Mouse (Mus musculus) CH12.LX (cell line): Measurements from ENCODE around the gene Btbd3. TPM values are rescaled to one million over a fixed set of nuclear protein-coding genes. Genes with fewer than 3 reads are reported as not detected.
"Not testable (repeated sequence)": the region's sequence is repeated elsewhere in the genome, so short reads cannot be mapped to it uniquely, and the experiment has no call there.

ENCODE experiments used
- DNase-seq: peaks from one replicate; pipeline ENCODE4 v3.0.0-alpha.2; 2013; ENCODE audit errors: extremely low read depth
- H3K27ac ChIP-seq: 2 replicates; pipeline ENCODE4 v1.5.1; 2012; ENCODE audit warnings: low read depth, mild to moderate bottlenecking, control low read depth, moderate library complexity; ENCODE audit not compliant: insufficient read depth
- H3K27me3 ChIP-seq: replicated peaks from 2 replicates; pipeline ENCODE3; 2012; ENCODE audit warnings: inconsistent platforms
- H3K36me3 ChIP-seq, 2 experiments: replicated peaks in 1 of 2; 2 replicates each; pipeline versions ENCODE3 to v1.6.1; 2012; ENCODE audit warnings: inconsistent platforms in 1 of 2, low read length in 1 of 2, mild to moderate bottlenecking in 1 of 2, mixed read lengths in 1 of 2, moderate library complexity in 1 of 2; ENCODE audit not compliant: control insufficient read depth in 1 of 2, insufficient read depth in 1 of 2
- H3K4me1 ChIP-seq, 2 experiments: 2 replicates each; pipeline ENCODE4 v1.6.1; 2012; ENCODE audit warnings: inconsistent platforms in 1 of 2, moderate library complexity in 1 of 2; ENCODE audit not compliant: insufficient read depth in 2 of 2, control insufficient read depth in 1 of 2
- H3K4me2 ChIP-seq: 2 replicates; pipeline ENCODE4 v1.6.1; 2012; ENCODE audit warnings: low read depth, mild to moderate bottlenecking, control low read depth; ENCODE audit not compliant: poor library complexity, insufficient read depth, severe bottlenecking
- H3K4me3 ChIP-seq, 3 experiments: fragments of 150-350 bp in 1 of 3; sonication (generic) in 1 of 3; replicated peaks in 1 of 3; 2 replicates each; pipeline versions ENCODE3 to v1.5.1; 2011 to 2012; ENCODE audit warnings: low read depth in 2 of 3, low read length in 2 of 3, mild to moderate bottlenecking in 2 of 3, moderate library complexity in 2 of 3, control low read depth in 1 of 3, improper control_type of control experiment in 1 of 3, inconsistent platforms in 1 of 3, mixed read lengths in 1 of 3; ENCODE audit not compliant: poor library complexity in 1 of 3
- H3K79me2 ChIP-seq: replicated peaks from 2 replicates; pipeline ENCODE4 v1.6.1; 2012; ENCODE audit warnings: mild to moderate bottlenecking, moderate library complexity; ENCODE audit not compliant: control insufficient read depth, poor library complexity, insufficient read depth, severe bottlenecking; ENCODE audit errors: extremely low read depth
- H3K9ac ChIP-seq: 2 replicates; pipeline ENCODE4 v1.6.1; 2012; ENCODE audit warnings: low read depth, mild to moderate bottlenecking, control low read depth, moderate library complexity; ENCODE audit not compliant: insufficient read depth
- H3K9me3 ChIP-seq: replicated peaks from 2 replicates; pipeline ENCODE3; 2012; ENCODE audit warnings: low read length, inconsistent platforms, mixed read lengths
- BHLHE40 ChIP-seq: IDR thresholded peaks from 2 replicates; pipeline ENCODE4 v1.6.1; 2011; ENCODE audit warnings: mild to moderate bottlenecking, low read depth, low read length, improper control_type of control experiment
- CHD1 ChIP-seq: IDR thresholded peaks from 2 replicates; pipeline ENCODE4 v1.6.1; 2012; ENCODE audit warnings: low read depth, low read length, improper control_type of control experiment, inconsistent platforms
- CTCF ChIP-seq, 2 experiments: IDR thresholded peaks in 1 of 2; conservative IDR thresholded peaks in 1 of 2; 2 replicates each; pipeline ENCODE4 v1.5.1; 2011 to 2012; ENCODE audit warnings: low read depth in 2 of 2, low read length in 2 of 2, improper control_type of control experiment in 1 of 2, inconsistent platforms in 1 of 2, mild to moderate bottlenecking in 1 of 2, moderate library complexity in 1 of 2
- IRF4 ChIP-seq: IDR thresholded peaks from 2 replicates; pipeline ENCODE4 v1.6.1; 2014; ENCODE audit warnings: low read depth, mild to moderate bottlenecking, inconsistent platforms, low read length, improper control_type of control experiment
- MAFK ChIP-seq: IDR thresholded peaks from 2 replicates; pipeline ENCODE4 v1.6.1; 2011; ENCODE audit warnings: low read length, improper control_type of control experiment; ENCODE audit not compliant: insufficient replicate concordance
- MAX ChIP-seq: IDR thresholded peaks from 2 replicates; pipeline ENCODE4 v1.6.1; 2011; ENCODE audit warnings: low read length, improper control_type of control experiment
- MAZ ChIP-seq: IDR thresholded peaks from 2 replicates; pipeline ENCODE4 v1.6.1; 2012; ENCODE audit warnings: low read depth, mild to moderate bottlenecking, inconsistent platforms, low read length, improper control_type of control experiment, moderate library complexity
- MEF2A ChIP-seq: IDR thresholded peaks from 2 replicates; pipeline ENCODE4 v1.6.1; 2014; ENCODE audit warnings: low read depth, mild to moderate bottlenecking, inconsistent platforms, low read length, improper control_type of control experiment, borderline replicate concordance
- MYC ChIP-seq: IDR thresholded peaks from 2 replicates; pipeline ENCODE4 v1.6.1; 2011; ENCODE audit warnings: low read depth, mild to moderate bottlenecking, improper control_type of control experiment, low read length
- NELFE ChIP-seq: IDR thresholded peaks from 2 replicates; pipeline ENCODE4 v1.6.1; 2011; ENCODE audit warnings: low read depth, low read length, improper control_type of control experiment
- NRF1 ChIP-seq: IDR thresholded peaks from 2 replicates; pipeline ENCODE4 v1.6.1; 2014; ENCODE audit warnings: low read depth, mild to moderate bottlenecking, inconsistent platforms, low read length, improper control_type of control experiment, moderate library complexity
- PAX5 ChIP-seq: IDR thresholded peaks from 2 replicates; pipeline ENCODE4 v1.6.1; 2012; ENCODE audit warnings: low read length, inconsistent platforms, mixed read lengths
- POLR2A ChIP-seq: IDR thresholded peaks from 2 replicates; pipeline ENCODE4 v1.6.1; 2011; ENCODE audit warnings: low read depth, mild to moderate bottlenecking, improper control_type of control experiment, low read length
- POLR2AphosphoS2 ChIP-seq: IDR thresholded peaks from 2 replicates; pipeline ENCODE4 v1.6.1; 2011; ENCODE audit warnings: low read depth, low read length, improper control_type of control experiment
- RAD21 ChIP-seq: IDR thresholded peaks from 2 replicates; pipeline ENCODE4 v1.6.1; 2011; ENCODE audit warnings: low read depth, mild to moderate bottlenecking, low read length, improper control_type of control experiment, moderate library complexity
- RCOR1 ChIP-seq: conservative IDR thresholded peaks from 2 replicates; pipeline ENCODE4 v1.6.1; 2012; ENCODE audit warnings: low read depth, mild to moderate bottlenecking, inconsistent platforms, low read length, improper control_type of control experiment
- SIN3A ChIP-seq: IDR thresholded peaks from 2 replicates; pipeline ENCODE4 v1.6.1; 2012; ENCODE audit warnings: low read length, improper control_type of control experiment, inconsistent platforms
- SMC3 ChIP-seq: IDR thresholded peaks from 2 replicates; pipeline ENCODE4 v1.6.1; 2011; ENCODE audit warnings: low read depth, low read length, improper control_type of control experiment
- TBP ChIP-seq: conservative IDR thresholded peaks from 2 replicates; pipeline ENCODE4 v1.6.1; 2011; ENCODE audit warnings: low read depth, low read length, improper control_type of control experiment
- TCF12 ChIP-seq: IDR thresholded peaks from 2 replicates; pipeline ENCODE4 v1.6.1; 2014; ENCODE audit warnings: low read depth, mild to moderate bottlenecking, inconsistent platforms, low read length, improper control_type of control experiment
- UBTF ChIP-seq: IDR thresholded peaks from 2 replicates; pipeline ENCODE4 v1.6.1; 2012; ENCODE audit warnings: low read depth, mild to moderate bottlenecking, inconsistent platforms, low read length, improper control_type of control experiment, moderate library complexity
- USF1 ChIP-seq: IDR thresholded peaks from 2 replicates; pipeline ENCODE4 v1.6.1; 2014; ENCODE audit warnings: low read depth, mild to moderate bottlenecking, inconsistent platforms, low read length, improper control_type of control experiment
- USF2 ChIP-seq: conservative IDR thresholded peaks from 2 replicates; pipeline ENCODE4 v1.6.1; 2011; ENCODE audit warnings: low read depth, low read length, improper control_type of control experiment
- ZKSCAN1 ChIP-seq: IDR thresholded peaks from 2 replicates; pipeline ENCODE4 v1.6.1; 2012; ENCODE audit warnings: low read depth, inconsistent platforms, low read length, improper control_type of control experiment, borderline replicate concordance
- dilution Hi-C: fragments of 300-500 bp; cut with MboI; formaldehyde crosslinking; loops from 2 replicates; pipeline ENCODE4 v1.14.3; 2020; ENCODE audit warnings: low sequenced_read_pairs; ENCODE audit not compliant: extremely low pct_unique_long_range_greater_than_20kb, extremely low pct_ligation_motif_present
- in situ Hi-C: fragments of 300-500 bp; cut with MboI; formaldehyde crosslinking; loops from 3 replicates; pipeline ENCODE4 v1.14.3; 2019; ENCODE audit warnings: low sequenced_read_pairs, low pct_ligation_motif_present, low pct_unique_long_range_greater_than_20kb, mixed read lengths
- polyA plus RNA-seq: library from polyadenylated mRNA; unstranded; fragments of >175 nt; gene quantifications from 2 replicates; pipeline ENCODE4 v1.2.1, GENCODE M21; 2012; ENCODE audit warnings: low read depth; ENCODE audit not compliant: insufficient read length
- total RNA-seq, 2 experiments: library from RNA; depleted of rRNA; stranded (reverse); fragments of 300-350 nt in 1 of 2; fragments of >200 nt in 1 of 2; gene quantifications; 2 replicates each; pipeline ENCODE4 v1.2.3; 2012 to 2014

Btbd3 gene
- total and polyA plus RNA-seq, 3 experiments: not detected

DNA sequence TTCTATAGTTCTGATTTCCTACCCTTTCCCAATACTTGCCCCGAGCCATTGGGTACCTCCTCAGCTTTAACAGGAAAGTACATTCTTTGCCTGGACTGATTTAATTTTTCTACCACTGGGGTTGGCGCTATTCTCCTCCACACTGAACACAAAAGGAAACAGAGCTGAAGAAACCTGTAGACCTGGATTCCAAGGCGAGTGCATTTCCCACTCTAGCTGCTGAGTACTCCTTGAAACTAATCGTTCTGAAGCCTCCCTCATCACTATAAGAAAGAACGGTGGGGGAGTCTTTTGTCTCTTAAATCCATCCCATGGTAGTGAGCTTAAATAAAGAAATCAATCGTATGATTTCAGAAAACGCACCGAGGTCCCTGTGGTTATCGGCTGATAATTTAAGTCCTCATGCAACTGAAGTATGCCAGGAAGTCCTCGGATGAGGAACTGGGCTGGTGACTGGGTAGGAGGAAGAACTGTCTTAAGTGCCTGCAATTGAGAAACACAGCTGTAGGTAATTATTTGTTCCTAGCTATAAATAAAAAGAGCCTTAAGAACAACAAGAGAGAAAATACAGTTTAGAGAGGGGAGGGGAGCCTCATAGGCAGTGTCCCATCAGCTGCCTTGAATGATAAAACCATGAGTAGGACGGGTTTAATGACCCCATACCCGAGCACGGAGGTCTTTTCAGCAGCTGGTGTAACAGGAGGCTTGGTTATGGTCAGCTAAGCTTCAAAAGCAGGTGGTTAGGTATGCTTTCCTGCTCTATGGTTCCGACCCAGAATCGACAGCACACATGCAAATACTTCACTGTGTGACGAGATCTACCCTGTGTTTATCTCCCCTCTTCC, 66.1 kb downstream of the Btbd3 start:
- in situ Hi-C loops (no loop called here), dilution Hi-C loops (no loop called here)
- no peak overlapping the region for H3K4me3 ChIP-seq
- H3K36me3 ChIP-seq: no peaks in the 10 kb centered on the region
- DNase-seq: no peak
- no peak overlapping the region for H3K27ac ChIP-seq
- H3K79me2 ChIP-seq: no peaks in the 10 kb centered on the region
- no peak overlapping the region for H3K4me2 ChIP-seq
- TF ChIP-seq BHLHE40 (no peak), MAZ (no peak), MAFK (no peak), MEF2A (no peak), NELFE (no peak), RAD21 (no peak), TCF12 (no peak), ZKSCAN1 (no peak), TBP (no peak), USF2 (no peak), IRF4 (no peak), PAX5 (no peak), USF1 (no peak), MYC (no peak), NRF1 (no peak), POLR2A (no peak)
- no peak overlapping the region for H3K9ac ChIP-seq
- H3K4me1 ChIP-seq: no peaks in the 10 kb centered on the region
- no peaks in the 10 kb centered on the region for H3K27me3 ChIP-seq
- H3K9me3 ChIP-seq: peaks cover 68% of the 10 kb centered on the region

DNA sequence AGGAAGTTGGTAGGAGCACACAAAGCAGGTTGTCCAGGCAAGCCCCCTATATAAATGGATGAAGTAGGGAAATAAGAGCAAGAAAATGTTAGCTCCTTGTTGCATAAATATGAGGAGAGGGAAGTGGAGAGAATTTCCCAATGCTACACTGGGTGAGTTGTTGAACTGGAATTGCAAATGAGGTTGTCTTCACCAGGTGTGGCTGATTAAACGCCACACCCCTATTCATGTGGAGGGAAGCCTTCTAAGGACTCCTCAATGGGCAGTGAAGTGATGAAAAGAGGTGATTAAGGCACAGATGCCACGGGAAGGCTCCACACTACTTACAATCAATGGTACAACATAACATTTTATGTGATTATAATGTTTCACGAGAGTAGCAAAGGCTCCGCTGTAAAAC, 70.0 kb downstream of the Btbd3 start:
- no peak for TF ChIP-seq CTCF (conservative IDR thresholded peaks at IDR 0.05 in 1 of 2, IDR thresholded peaks at IDR 0.05 in 1 of 2; ENCODE audit: low read depth in 2 of 2, low read length in 2 of 2)
- TF ChIP-seq RCOR1: no peak
- no peak for TF ChIP-seq UBTF
- no peak for TF ChIP-seq POLR2AphosphoS2
- no peak for TF ChIP-seq CHD1
- TF ChIP-seq SIN3A: no peak
- TF ChIP-seq USF2: no peak
- no peak for TF ChIP-seq SMC3
- TF ChIP-seq TCF12: no peak
- no peak for TF ChIP-seq NRF1
- TF ChIP-seq MAX: no peak
- TF ChIP-seq MAFK: no peak
- TF ChIP-seq PAX5: no peak
- no peak for TF ChIP-seq MYC
- TF ChIP-seq BHLHE40: no peak
- peaks cover 73% of the 10 kb centered on the region for H3K9me3 ChIP-seq
- no peaks in the 10 kb centered on the region for H3K79me2 ChIP-seq
- in situ Hi-C loops (no loop called here), dilution Hi-C loops (no loop called here)
- H3K27ac ChIP-seq: no peak overlapping the region
- H3K27me3 ChIP-seq: no peaks in the 10 kb centered on the region
- no peaks in the 10 kb centered on the region for H3K4me1 ChIP-seq
- no peaks in the 10 kb centered on the region for H3K36me3 ChIP-seq
- H3K9ac ChIP-seq: no peak overlapping the region
- no peak overlapping the region for H3K4me2 ChIP-seq
- DNase-seq: no peak
- no peak overlapping the region for H3K4me3 ChIP-seq

DNA sequence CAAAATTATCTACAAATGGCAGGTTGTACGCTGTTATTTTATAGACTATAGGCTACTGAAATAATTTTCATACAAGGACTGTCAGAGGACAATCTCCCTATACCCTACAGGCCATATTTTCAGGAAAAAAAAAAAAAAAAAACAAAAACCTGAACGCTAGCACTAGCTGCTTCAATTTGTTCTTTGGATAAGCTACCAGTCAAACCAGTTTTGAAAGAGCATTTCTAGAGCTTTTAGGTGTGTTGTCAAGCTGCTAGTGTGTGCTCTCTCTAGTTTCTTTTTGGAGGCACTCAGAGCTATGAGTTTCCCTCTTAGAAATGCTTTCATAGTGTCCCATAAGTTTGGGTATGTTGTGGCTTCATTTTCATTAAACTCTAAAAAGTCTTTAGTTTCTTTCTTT, 77.8 kb downstream of the Btbd3 start:
- DNase-seq, H3K79me2 ChIP-seq, H3K27me3 ChIP-seq, H3K4me1 ChIP-seq, H3K27ac ChIP-seq, dilution Hi-C loops, H3K4me3 ChIP-seq, H3K36me3 ChIP-seq, in situ Hi-C loops, H3K9ac ChIP-seq, H3K4me2 ChIP-seq: not testable (repeated sequence)
- peaks cover 26% of the 10 kb centered on the region for H3K9me3 ChIP-seq
